Mouse (Mus musculus) intestine, embryonic 15.5 days (tissue): ENCODE results near the gene Bcl2a1b. TPM values are rescaled to one million over a fixed set of nuclear protein-coding genes. Genes with fewer than 3 reads are reported as not detected.
A peak's percentile ranks its signal among the peaks of the same experiment; 100 is the strongest.
"Not testable (repeated sequence)": the region's sequence is repeated elsewhere in the genome, so short reads cannot be mapped to it uniquely, and the experiment has no call there.

Experiments used
- ATAC-seq: fragments of 200-750 bp; cut with Nextera tagmentation; 2 replicates; pipeline ENCODE4 v1.8.0; 2017; ENCODE audit warnings: moderate TSS enrichment, moderate library complexity
- H3K27ac ChIP-seq: fragments of 300-500 bp; sonication (generic); 2 replicates; pipeline ENCODE4 v1.5.1; 2015; ENCODE audit warnings: mild to moderate bottlenecking, inconsistent platforms
- H3K27me3 ChIP-seq: fragments of 300-500 bp; sonication (generic); replicated peaks from 2 replicates; pipeline ENCODE4 v1.6.1; 2015; ENCODE audit warnings: inconsistent platforms
- H3K36me3 ChIP-seq: fragments of 300-500 bp; sonication (generic); 2 replicates; pipeline ENCODE4 v1.6.1; 2015; ENCODE audit warnings: inconsistent platforms
- H3K4me1 ChIP-seq: fragments of 300-500 bp; sonication (generic); replicated peaks from 2 replicates; pipeline ENCODE4 v1.6.1; 2015; ENCODE audit warnings: inconsistent platforms
- H3K4me2 ChIP-seq: fragments of 300-500 bp; sonication (generic); replicated peaks from 2 replicates; pipeline ENCODE4 v1.6.1; 2015; ENCODE audit warnings: mild to moderate bottlenecking, inconsistent platforms
- H3K4me3 ChIP-seq: fragments of 300-500 bp; sonication (generic); replicated peaks from 2 replicates; pipeline ENCODE4 v1.5.1; 2015; ENCODE audit warnings: inconsistent platforms
- H3K9ac ChIP-seq: fragments of 300-500 bp; sonication (generic); 2 replicates; pipeline ENCODE4 v1.6.1; 2015; ENCODE audit warnings: inconsistent platforms
- H3K9me3 ChIP-seq: fragments of 300-500 bp; sonication (generic); 2 replicates; pipeline ENCODE4 v1.6.1; 2016; ENCODE audit warnings: inconsistent platforms
- WGBS: fragments of 180-500 bp; shearing (Covaris S2); methylation state at CpG from one replicate; pipeline ENCODE4 v1.1.7; 2015; 5-methylcytosine and 5-hydroxymethylcytosine counted together
- polyA plus RNA-seq: library from polyadenylated mRNA; unstranded; fragments of >200 nt; fragmentation: Nextera tagmentation; extraction: Ambion mirVana; gene quantifications from 2 replicates; pipeline ENCODE4 v1.2.1, GENCODE M21; 2015

The Bcl2a1b gene
- 4.6 and 5.6 TPM in 2 replicates for polyA plus RNA-seq

GRCm38 (mm10) chr9:89198969-89199416 is at the start of gene Bcl2a1b, which contains the start of gene Gm29094:
TSS of gene Bcl2a1b (plus strand) at chr9:89199209.
TSS of gene Gm29094 (plus strand) at chr9:89199379.
- not testable (repeated sequence) for H3K4me1 ChIP-seq, H3K9ac ChIP-seq, H3K4me2 ChIP-seq, H3K9me3 ChIP-seq, H3K27me3 ChIP-seq, H3K36me3 ChIP-seq, ATAC-seq, H3K4me3 ChIP-seq, H3K27ac ChIP-seq
- WGBS: 77% methylated on average over 5 of the region's 5 CpGs

GRCm38 (mm10) chr9:89172539-89172938 is 26.5 kb upstream of the Bcl2a1b start:
- H3K27ac ChIP-seq, ATAC-seq, H3K36me3 ChIP-seq, H3K4me3 ChIP-seq, H3K27me3 ChIP-seq, H3K9me3 ChIP-seq, H3K9ac ChIP-seq, H3K4me1 ChIP-seq, H3K4me2 ChIP-seq: not testable (repeated sequence)

GRCm38 (mm10) chr9:89178833-89179232 is 20.2 kb upstream of the Bcl2a1b start:
- not testable (repeated sequence) for H3K36me3 ChIP-seq, H3K4me3 ChIP-seq, ATAC-seq, H3K27me3 ChIP-seq, H3K27ac ChIP-seq, H3K4me1 ChIP-seq, H3K4me2 ChIP-seq, H3K9ac ChIP-seq, H3K9me3 ChIP-seq
- WGBS: 30% methylated on average over 3 of the region's 3 CpGs

- H3K27me3 ChIP-seq, ATAC-seq, H3K36me3 ChIP-seq, H3K4me2 ChIP-seq, H3K9ac ChIP-seq, H3K4me1 ChIP-seq, H3K4me3 ChIP-seq, H3K27ac ChIP-seq, H3K9me3 ChIP-seq: not testable (repeated sequence)
- 77% methylated on average over 3 of the region's 4 CpGs for WGBS
These were observed 19.5 kb upstream of the Bcl2a1b start for GRCm38 (mm10) chr9:89179469-89179868.

GRCm38 (mm10) chr9:89187006-89187405 is 12.0 kb upstream of the Bcl2a1b start:
- not testable (repeated sequence) for H3K4me3 ChIP-seq, H3K9me3 ChIP-seq, ATAC-seq, H3K36me3 ChIP-seq, H3K4me1 ChIP-seq, H3K27me3 ChIP-seq, H3K27ac ChIP-seq, H3K4me2 ChIP-seq, H3K9ac ChIP-seq
- WGBS: 81% methylated on average over 15 of the region's 15 CpGs

GRCm38 (mm10) chr9:89195483-89195882 is 3.5 kb upstream of the Bcl2a1b start:
- not testable (repeated sequence) for H3K9me3 ChIP-seq, H3K4me3 ChIP-seq, H3K4me2 ChIP-seq, H3K36me3 ChIP-seq, H3K27me3 ChIP-seq, H3K4me1 ChIP-seq, ATAC-seq, H3K27ac ChIP-seq, H3K9ac ChIP-seq

- H3K36me3 ChIP-seq, H3K4me1 ChIP-seq, H3K27me3 ChIP-seq, H3K4me3 ChIP-seq, H3K27ac ChIP-seq, H3K9ac ChIP-seq, H3K9me3 ChIP-seq, H3K4me2 ChIP-seq: not testable (repeated sequence)
- 44% methylated on average over 1 of the region's 1 CpGs for WGBS
- peak; percentile 85 for ATAC-seq
These were observed 1.5 kb upstream of the Bcl2a1b start for GRCm38 (mm10) chr9:89197509-89197908.

GRCm38 (mm10) chr9:89198349-89198748 is 660 bp upstream of the Bcl2a1b start:
- H3K9me3 ChIP-seq, H3K4me1 ChIP-seq, ATAC-seq, H3K27me3 ChIP-seq, H3K4me2 ChIP-seq, H3K27ac ChIP-seq, H3K4me3 ChIP-seq, H3K9ac ChIP-seq, H3K36me3 ChIP-seq: not testable (repeated sequence)
- 81% methylated on average over 3 of the region's 3 CpGs for WGBS

GRCm38 (mm10) chr9:89202256-89202655 is 3.2 kb downstream of the Bcl2a1b start:
- not testable (repeated sequence) for H3K9ac ChIP-seq, H3K4me1 ChIP-seq, ATAC-seq, H3K4me3 ChIP-seq, H3K27me3 ChIP-seq, H3K4me2 ChIP-seq, H3K36me3 ChIP-seq, H3K27ac ChIP-seq, H3K9me3 ChIP-seq

GRCm38 (mm10) chr9:89208939-89209338 is 9.9 kb downstream of the Bcl2a1b start:
- H3K4me1 ChIP-seq, H3K9ac ChIP-seq, ATAC-seq, H3K27me3 ChIP-seq, H3K27ac ChIP-seq, H3K4me3 ChIP-seq, H3K4me2 ChIP-seq, H3K36me3 ChIP-seq, H3K9me3 ChIP-seq: not testable (repeated sequence)
- WGBS: 65% methylated on average over 1 of the region's 1 CpGs

GRCm38 (mm10) chr9:89210353-89211064 is 11.5 kb downstream of the Bcl2a1b start, which contains the start of gene Mthfs:
TSS of gene Mthfs (plus strand) at chr9:89210676.
- not testable (repeated sequence) for H3K27me3 ChIP-seq, H3K9me3 ChIP-seq, H3K9ac ChIP-seq, H3K4me1 ChIP-seq, H3K36me3 ChIP-seq
- Histone ChIP-seq H3K27ac (peak within 1 kb of the TSS; percentile 75), H3K4me3 (peak within 1 kb of the TSS; percentile 22), H3K4me2 (peak within 1 kb of the TSS; percentile 50)
- peak; percentile 58 for ATAC-seq
- 20% methylated on average over 9 of the region's 12 CpGs for WGBS

- ATAC-seq: peak; percentile 98
- H3K4me1 ChIP-seq, H3K9me3 ChIP-seq, H3K9ac ChIP-seq, H3K27me3 ChIP-seq, H3K36me3 ChIP-seq: not testable (repeated sequence)
- H3K27ac ChIP-seq: peak overlapping the region; percentile 75
- WGBS: 7% methylated on average over 8 of the region's 44 CpGs
- peak overlapping the region; percentile 49 for H3K4me2 ChIP-seq
- H3K4me3 ChIP-seq: peak overlapping the region; percentile 22; the same call in 1 of the 2 replicates
These were observed 12.3 kb downstream of the Bcl2a1b start for GRCm38 (mm10) chr9:89211065-89211858.

- H3K4me2 ChIP-seq, H3K27ac ChIP-seq, H3K9me3 ChIP-seq, H3K4me3 ChIP-seq, H3K36me3 ChIP-seq, H3K9ac ChIP-seq, H3K27me3 ChIP-seq, H3K4me1 ChIP-seq: not testable (repeated sequence)
- WGBS: 36% methylated on average over 1 of the region's 1 CpGs
- ATAC-seq: 0 out of 2 replicates have a peak, but pooled peaks have one; percentile 12
These were observed 13.4 kb downstream of the Bcl2a1b start for GRCm38 (mm10) chr9:89212428-89212827.
